Mouse (Mus musculus) bone marrow macrophage, adult 2 months (primary cell): ENCODE results near the gene Cpxm2.

Source experiments
- CTCF ChIP-seq: IDR thresholded peaks from 2 replicates; pipeline ENCODE4 v1.5.1; 2012; ENCODE audit warnings: low read depth, mild to moderate bottlenecking, low read length, moderate library complexity
- POLR2A ChIP-seq: IDR thresholded peaks from 2 replicates; pipeline ENCODE4 v1.6.1; 2012; ENCODE audit warnings: mild to moderate bottlenecking, low read depth, low read length, borderline replicate concordance

- no peak for TF ChIP-seq CTCF
- no peak for TF ChIP-seq POLR2A
Observed at GRCm38 (mm10) chr7:132110308-132110707, 44.2 kb downstream of the Cpxm2 start.
